Mouse (Mus musculus) hindbrain, embryonic 14.5 days (tissue): Measurements from ENCODE around the gene Apba1. TPM values are rescaled to one million over a fixed set of nuclear protein-coding genes. Genes with fewer than 3 reads are reported as not detected.

Experiments
- ATAC-seq: fragments of 200-750 bp; cut with Nextera tagmentation; 2 replicates; pipeline ENCODE4 v1.8.0; 2017; ENCODE audit warnings: moderate number of reproducible peaks, mild to moderate bottlenecking, moderate TSS enrichment, moderate library complexity; ENCODE audit not compliant: low FRiP score
- DNase-seq: peaks from one replicate; pipeline ENCODE4 v3.0.0-alpha.2; 2015; ENCODE audit warnings: low spot score
- H3K27ac ChIP-seq: fragments of 300-500 bp; sonication (generic); 2 replicates; pipeline ENCODE4 v1.5.1; 2014; ENCODE audit warnings: mild to moderate bottlenecking, moderate library complexity
- H3K27me3 ChIP-seq: fragments of 300-500 bp; sonication (generic); 2 replicates; pipeline ENCODE4 v1.6.1; 2014; ENCODE audit warnings: mild to moderate bottlenecking, low read length, mixed read lengths; ENCODE audit not compliant: control insufficient read depth, insufficient read depth
- H3K36me3 ChIP-seq: fragments of 300-500 bp; sonication (generic); replicated peaks from 2 replicates; pipeline ENCODE4 v1.6.1; 2014; ENCODE audit not compliant: control insufficient read depth, insufficient read depth
- H3K4me1 ChIP-seq: fragments of 300-500 bp; sonication (generic); replicated peaks from 2 replicates; pipeline ENCODE4 v1.6.1; 2014; ENCODE audit warnings: antibody characterized with exemption, low read length, mixed read lengths; ENCODE audit not compliant: control insufficient read depth, insufficient read depth
- H3K4me2 ChIP-seq: fragments of 300-500 bp; sonication (generic); replicated peaks from 2 replicates; pipeline ENCODE4 v1.6.1; 2014; ENCODE audit warnings: mild to moderate bottlenecking, moderate library complexity
- H3K4me3 ChIP-seq: fragments of 300-500 bp; sonication (generic); replicated peaks from 2 replicates; pipeline ENCODE4 v1.5.1; 2014; ENCODE audit warnings: mild to moderate bottlenecking, low read length
- H3K9ac ChIP-seq: fragments of 300-500 bp; sonication (generic); 2 replicates; pipeline ENCODE4 v1.6.1; 2014
- H3K9me3 ChIP-seq: fragments of 300-500 bp; sonication (generic); 2 replicates; pipeline ENCODE4 v1.6.1; 2016; ENCODE audit warnings: low read length; ENCODE audit not compliant: control insufficient read depth
- WGBS: fragments of 180-500 bp; shearing (Covaris S2); extraction: QIAGEN DNeasy Blood & Tissue Kit; methylation state at CpG from one replicate; pipeline ENCODE4 v1.1.7; 2014; 5-methylcytosine and 5-hydroxymethylcytosine counted together
- polyA plus RNA-seq: library from polyadenylated mRNA; unstranded; fragments of >200 nt; fragmentation: Nextera tagmentation; extraction: Ambion mirVana; gene quantifications from 2 replicates; pipeline ENCODE4 v1.2.1, GENCODE M21; 2014

Gene Apba1
- polyA plus RNA-seq, 1 experiment from 2014 or later = 14.6 TPM

- ATAC-seq = no peak
- DNase-seq = no peak
- no peak overlapping the region for H3K27ac ChIP-seq
- no peaks in the 10 kb centered on the region for H3K4me1 ChIP-seq
- H3K4me3 ChIP-seq = no peak overlapping the region
- no peaks in the 10 kb centered on the region for H3K36me3 ChIP-seq
- H3K4me2 ChIP-seq = no peak overlapping the region
- whole genome bisulfite sequencing = 92% methylated on average over 7 of the region's 7 CpGs
- H3K27me3 ChIP-seq = no peaks in the 10 kb centered on the region
- 0 out of 2 replicates have a peak, but pooled peaks cover 5% of the 10 kb centered on the region for H3K9me3 ChIP-seq
- H3K9ac ChIP-seq = no peak overlapping the region
Measured at GRCm38 (mm10) chr19:23855832-23856231, 97.1 kb downstream of the Apba1 start.

- Histone ChIP-seq H3K9me3 (0 out of 2 replicates have a peak, but pooled peaks cover 5% of the 10 kb centered on the region), H3K4me3 (no peak overlapping the region), H3K4me1 (0 out of 2 replicates have a peak, but pooled peaks cover 3% of the 10 kb centered on the region), H3K36me3 (no peaks in the 10 kb centered on the region), H3K4me2 (no peak overlapping the region), H3K9ac (no peak overlapping the region), H3K27me3 (no peaks in the 10 kb centered on the region), H3K27ac (no peak overlapping the region)
- DNase-seq (no peak), ATAC-seq (no peak)
- WGBS = 98% methylated on average over 4 of the region's 4 CpGs
Measured at GRCm38 (mm10) chr19:23858091-23858490, 99.4 kb downstream of the Apba1 start.

GRCm38 (mm10) chr19:23858781-23859180 lies 100.1 kb downstream of the Apba1 start:
- ATAC-seq (no peak), DNase-seq (no peak)
- H3K9me3 ChIP-seq = 0 out of 2 replicates have a peak, but pooled peaks cover 5% of the 10 kb centered on the region
- no peak overlapping the region for H3K4me3 ChIP-seq
- H3K9ac ChIP-seq = no peak overlapping the region
- H3K27ac ChIP-seq = no peak overlapping the region
- H3K4me2 ChIP-seq = no peak overlapping the region
- WGBS = 89% methylated on average over 9 of the region's 9 CpGs
- 0 out of 2 replicates have a peak, but pooled peaks cover 5% of the 10 kb centered on the region for H3K4me1 ChIP-seq
- H3K27me3 ChIP-seq = no peaks in the 10 kb centered on the region
- H3K36me3 ChIP-seq = no peaks in the 10 kb centered on the region

- no peak overlapping the region for H3K4me3 ChIP-seq
- no peak for ATAC-seq
- no peak overlapping the region for H3K4me2 ChIP-seq
- no peak overlapping the region for H3K27ac ChIP-seq
- peak; percentile 63 for DNase-seq
- WGBS = 31% methylated on average over 13 of the region's 13 CpGs
- 0 out of 2 replicates have a peak, but pooled peaks cover 5% of the 10 kb centered on the region for H3K9me3 ChIP-seq
- 0 out of 2 replicates have a peak, but pooled peaks cover 10% of the 10 kb centered on the region for H3K4me1 ChIP-seq
- no peaks in the 10 kb centered on the region for H3K36me3 ChIP-seq
- no peaks in the 10 kb centered on the region for H3K27me3 ChIP-seq
- no peak overlapping the region for H3K9ac ChIP-seq
Measured at GRCm38 (mm10) chr19:23860151-23860820, 101.6 kb downstream of the Apba1 start.

- Histone ChIP-seq H3K27ac (no peak overlapping the region), H3K9me3 (0 out of 2 replicates have a peak, but pooled peaks cover 4% of the 10 kb centered on the region), H3K9ac (no peak overlapping the region), H3K4me3 (no peak overlapping the region), H3K27me3 (no peaks in the 10 kb centered on the region), H3K36me3 (no peaks in the 10 kb centered on the region), H3K4me2 (no peak overlapping the region), H3K4me1 (peaks cover 10% of the 10 kb centered on the region; the same call in 1 of the 2 replicates)
- no peak for DNase-seq
- whole genome bisulfite sequencing = 49% methylated on average over 4 of the region's 4 CpGs
- ATAC-seq = no peak
Measured at GRCm38 (mm10) chr19:23862736-23863135, 104.0 kb downstream of the Apba1 start.

GRCm38 (mm10) chr19:23863959-23864358 lies 105.3 kb downstream of the Apba1 start:
- H3K9me3 ChIP-seq = no peaks in the 10 kb centered on the region
- H3K27me3 ChIP-seq = no peaks in the 10 kb centered on the region
- H3K36me3 ChIP-seq = no peaks in the 10 kb centered on the region
- no peak overlapping the region for H3K4me3 ChIP-seq
- WGBS = 21% methylated on average over 3 of the region's 3 CpGs
- H3K4me2 ChIP-seq = no peak overlapping the region
- H3K4me1 ChIP-seq = peaks cover 10% of the 10 kb centered on the region; the same call in 1 of the 2 replicates
- no peak overlapping the region for H3K9ac ChIP-seq
- DNase-seq (no peak), ATAC-seq (no peak)
- no peak overlapping the region for H3K27ac ChIP-seq

GRCm38 (mm10) chr19:23866045-23866444 lies 107.4 kb downstream of the Apba1 start:
- ATAC-seq (no peak), DNase-seq (no peak)
- no peaks in the 10 kb centered on the region for H3K9me3 ChIP-seq
- H3K4me1 ChIP-seq = peaks cover 10% of the 10 kb centered on the region; the same call in 1 of the 2 replicates
- no peak overlapping the region for H3K4me2 ChIP-seq
- H3K27ac ChIP-seq = no peak overlapping the region
- no peak overlapping the region for H3K4me3 ChIP-seq
- 92% methylated on average over 9 of the region's 9 CpGs for WGBS
- no peak overlapping the region for H3K9ac ChIP-seq
- H3K36me3 ChIP-seq = no peaks in the 10 kb centered on the region
- H3K27me3 ChIP-seq = no peaks in the 10 kb centered on the region

- 75% methylated on average over 11 of the region's 11 CpGs for WGBS
- ATAC-seq (no peak), DNase-seq (no peak)
- Histone ChIP-seq H3K9ac (no peak overlapping the region), H3K4me2 (no peak overlapping the region), H3K4me3 (no peak overlapping the region), H3K36me3 (no peaks in the 10 kb centered on the region), H3K9me3 (no peaks in the 10 kb centered on the region), H3K27me3 (no peaks in the 10 kb centered on the region), H3K4me1 (peaks cover 10% of the 10 kb centered on the region; the same call in 1 of the 2 replicates), H3K27ac (no peak overlapping the region)
Measured at GRCm38 (mm10) chr19:23867052-23867451, 108.4 kb downstream of the Apba1 start.

- Histone ChIP-seq H3K27ac (no peak overlapping the region), H3K4me2 (no peak overlapping the region), H3K4me1 (peaks cover 10% of the 10 kb centered on the region; the same call in 1 of the 2 replicates), H3K36me3 (no peaks in the 10 kb centered on the region), H3K9ac (no peak overlapping the region), H3K27me3 (no peaks in the 10 kb centered on the region), H3K9me3 (no peaks in the 10 kb centered on the region), H3K4me3 (no peak overlapping the region)
- WGBS = 86% methylated on average over 7 of the region's 7 CpGs
- DNase-seq (no peak), ATAC-seq (no peak)
Measured at GRCm38 (mm10) chr19:23867589-23867988, 108.9 kb downstream of the Apba1 start.
